Mouse (Mus musculus): ENCODE results near the gene Parp3. TPM values are rescaled to one million over a fixed set of nuclear protein-coding genes. Genes with fewer than 3 reads are reported as not detected.

Gene Parp3
- polyA plus RNA-seq (2014; fragmentation: Illumina TruSeq; extraction: RNeasy Lipid Tissue Mini Kit (QIAGEN cat#74804); ENCODE audit: low replicate concordance), result 5.5 TPM

DNA sequence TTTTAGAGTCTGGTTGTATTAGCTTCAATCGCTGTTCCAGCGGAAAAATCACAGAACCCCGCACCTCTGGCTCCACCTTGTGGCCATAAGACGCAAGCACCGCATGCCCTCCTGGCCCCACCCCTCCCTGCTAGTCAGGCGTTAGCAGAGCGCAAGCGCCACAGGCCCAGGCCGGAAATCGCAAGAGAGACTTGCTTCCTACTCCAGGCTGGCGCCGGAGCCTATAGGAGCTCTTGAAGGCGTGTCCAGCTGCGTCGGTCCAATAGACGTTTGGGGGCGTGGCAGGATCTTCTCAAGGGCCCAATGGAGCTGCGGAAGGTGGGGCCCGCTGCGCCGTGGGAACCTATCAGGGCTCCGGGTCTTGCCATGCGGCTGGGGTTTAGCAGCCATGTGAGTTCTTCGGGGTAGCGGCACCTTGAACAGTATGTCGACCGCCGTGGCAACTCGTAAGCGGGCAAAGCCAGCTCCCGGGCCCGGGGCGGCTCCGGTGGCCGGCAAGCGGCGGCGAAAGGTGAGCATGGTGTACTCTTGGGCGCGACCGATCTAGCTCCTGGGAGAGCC, at the start of gene Parp3:
Gene Parp3, minus strand, starts transcription at position 26 of the 561 bp plus-strand sequence.

DNA sequence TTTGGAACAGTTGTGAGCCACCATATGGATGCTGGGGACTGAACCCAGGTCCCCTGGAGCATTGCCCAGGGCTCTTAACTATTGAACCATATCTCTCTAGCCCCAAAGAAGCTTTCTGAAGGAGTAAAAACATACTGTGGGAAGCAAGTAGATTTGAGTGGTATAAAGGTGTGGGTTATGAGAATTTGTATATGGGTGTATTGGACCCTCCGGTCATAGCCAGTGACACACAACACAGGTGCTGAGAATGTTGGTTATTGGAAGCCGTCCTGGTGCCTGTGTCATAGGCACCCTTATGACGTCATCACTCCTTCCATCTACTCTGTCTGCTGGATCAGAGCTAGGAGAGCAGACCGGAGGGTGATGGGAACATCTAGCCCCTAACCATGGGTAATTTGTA, 37.5 kb upstream of the Parp3 start, which contains the start of gene Iqcf5:
Gene Iqcf5, plus strand, starts transcription at position 301 of the 400 bp plus-strand sequence.

GRCm38 (mm10) chr9:106499667-106500066, 22.9 kb upstream of the Parp3 start, which contains the start of gene Iqcf1:
Gene Iqcf1, plus strand, starts transcription at chr9:106499967.

DNA sequence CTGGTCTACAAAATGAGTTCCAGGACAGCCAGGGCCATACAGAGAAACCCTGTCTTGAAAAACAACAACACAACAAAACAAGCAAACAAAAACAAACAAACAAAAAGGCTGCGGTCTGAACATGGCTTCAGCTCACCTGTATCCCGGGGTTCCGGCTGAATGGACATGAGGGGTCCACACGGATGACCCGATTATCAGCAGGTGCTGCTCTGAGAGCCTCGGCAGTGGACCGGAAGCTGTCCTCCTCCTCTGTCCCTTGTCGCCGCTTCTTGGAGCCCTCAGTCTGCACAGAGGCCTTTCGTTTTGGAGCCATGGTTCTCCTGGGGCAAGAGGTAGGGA, 1.1 kb downstream of the Parp3 start, which contains the start of gene Rrp9:
Gene Rrp9, plus strand, starts transcription at position 301 of the 339 bp plus-strand sequence.

GRCm38 (mm10) chr9:106465571-106466200, 11.1 kb downstream of the Parp3 start, which contains the start of gene Gpr62:
Gene Gpr62, minus strand, starts transcription at chr9:106465938.

DNA sequence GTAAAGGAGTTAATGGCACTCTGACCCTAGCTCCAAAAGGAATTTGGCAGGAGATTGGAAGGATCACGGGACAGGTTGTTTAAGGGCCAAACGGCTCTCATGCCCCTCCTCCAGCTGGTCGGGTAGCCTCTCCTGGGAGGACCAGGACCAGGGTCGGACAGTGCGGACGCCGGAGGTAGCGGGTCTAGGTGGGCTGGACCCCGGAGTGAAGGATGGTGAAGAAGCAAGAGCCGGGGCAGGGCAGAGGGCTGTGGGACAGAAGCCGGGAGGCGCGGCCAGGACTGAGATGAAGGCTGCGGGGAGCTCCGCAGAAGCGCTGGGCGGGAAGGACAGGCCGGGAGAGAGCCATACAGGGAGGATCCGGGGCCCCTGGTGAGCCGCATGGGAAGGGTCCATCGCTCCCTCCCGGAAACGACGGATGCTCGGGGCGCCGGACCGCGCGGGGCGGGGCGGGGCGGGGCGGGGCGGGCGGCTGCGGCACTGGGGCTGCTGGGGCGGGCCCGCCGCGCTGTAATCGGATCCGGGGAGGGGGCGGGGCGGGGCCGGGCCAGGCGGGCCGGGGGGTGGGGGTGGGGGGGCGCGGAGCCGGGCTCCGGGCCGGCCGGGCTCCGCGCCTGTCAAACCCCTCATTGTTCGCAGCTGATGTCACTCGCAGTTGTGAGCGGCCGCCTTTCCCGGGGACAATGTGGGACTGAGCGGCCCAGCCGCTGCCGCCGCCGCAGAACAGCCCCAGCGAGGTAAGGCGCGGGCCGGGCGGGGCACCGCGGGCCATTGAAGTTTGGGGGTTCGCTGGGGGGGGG, 23.3 kb downstream of the Parp3 start, which contains the start of gene Pcbp4:
Gene Pcbp4, plus strand, starts transcription at position 21 of the 800 bp plus-strand sequence.

GRCm38 (mm10) chr9:106447348-106447747, 29.4 kb downstream of the Parp3 start, which contains the start of the genes Abhd14b and Abhd14a:
Gene Abhd14b, plus strand, starts transcription at chr9:106447459.
Gene Abhd14a, minus strand, starts transcription at chr9:106447678.

GRCm38 (mm10) chr9:106429221-106430014, 47.3 kb downstream of the Parp3 start, which contains the start of gene Rpl29:
Gene Rpl29, plus strand, starts transcription at chr9:106429454.

Other genes with a start within 250 kb of the Parp3 start
- 43.5 TPM for gene Alas1, start 228.3 kb downstream of the Parp3 start, polyA plus RNA-seq (2014; fragmentation: Illumina TruSeq; extraction: RNeasy Lipid Tissue Mini Kit (QIAGEN cat#74804); ENCODE audit: low replicate concordance)
- 0.37 TPM for gene Poc1a, start 195.9 kb downstream of the Parp3 start, polyA plus RNA-seq (2014; fragmentation: Illumina TruSeq; extraction: RNeasy Lipid Tissue Mini Kit (QIAGEN cat#74804); ENCODE audit: low replicate concordance)
- 5.7 TPM for gene Dusp7, start 108.3 kb downstream of the Parp3 start, polyA plus RNA-seq (2014; fragmentation: Illumina TruSeq; extraction: RNeasy Lipid Tissue Mini Kit (QIAGEN cat#74804); ENCODE audit: low replicate concordance)
- gene Rpl29, start 47.5 kb downstream of the Parp3 start, polyA plus RNA-seq (2014; fragmentation: Illumina TruSeq; extraction: RNeasy Lipid Tissue Mini Kit (QIAGEN cat#74804); ENCODE audit: low replicate concordance), result 5.7 TPM
- gene Acy1, start 38.6 kb downstream of the Parp3 start, polyA plus RNA-seq (2014; fragmentation: Illumina TruSeq; extraction: RNeasy Lipid Tissue Mini Kit (QIAGEN cat#74804); ENCODE audit: low replicate concordance), result 7.4 TPM
- 12.4 TPM for gene Abhd14b, start 29.5 kb downstream of the Parp3 start, polyA plus RNA-seq (2014; fragmentation: Illumina TruSeq; extraction: RNeasy Lipid Tissue Mini Kit (QIAGEN cat#74804); ENCODE audit: low replicate concordance)
- gene Abhd14a, start 29.3 kb downstream of the Parp3 start, polyA plus RNA-seq (2014; fragmentation: Illumina TruSeq; extraction: RNeasy Lipid Tissue Mini Kit (QIAGEN cat#74804); ENCODE audit: low replicate concordance), result 1.6 TPM
- 0.63 TPM for gene Pcbp4, start 23.7 kb downstream of the Parp3 start, polyA plus RNA-seq (2014; fragmentation: Illumina TruSeq; extraction: RNeasy Lipid Tissue Mini Kit (QIAGEN cat#74804); ENCODE audit: low replicate concordance)
- gene Gpr62, start 11.0 kb downstream of the Parp3 start, polyA plus RNA-seq (2014; fragmentation: Illumina TruSeq; extraction: RNeasy Lipid Tissue Mini Kit (QIAGEN cat#74804); ENCODE audit: low replicate concordance), result not detected
- gene Rrp9, start 986 bp downstream of the Parp3 start, polyA plus RNA-seq (2014; fragmentation: Illumina TruSeq; extraction: RNeasy Lipid Tissue Mini Kit (QIAGEN cat#74804); ENCODE audit: low replicate concordance), result not detected
- gene Iqcf1, start 23.0 kb upstream of the Parp3 start, polyA plus RNA-seq (2014; fragmentation: Illumina TruSeq; extraction: RNeasy Lipid Tissue Mini Kit (QIAGEN cat#74804); ENCODE audit: low replicate concordance), result not detected
- gene Iqcf5, start 37.6 kb upstream of the Parp3 start, polyA plus RNA-seq (2014; fragmentation: Illumina TruSeq; extraction: RNeasy Lipid Tissue Mini Kit (QIAGEN cat#74804); ENCODE audit: low replicate concordance), result not detected
- gene Iqcf3, start 84.7 kb upstream of the Parp3 start, polyA plus RNA-seq (2014; fragmentation: Illumina TruSeq; extraction: RNeasy Lipid Tissue Mini Kit (QIAGEN cat#74804); ENCODE audit: low replicate concordance), result 1.5 TPM
- not detected for gene Iqcf4, start 94.0 kb upstream of the Parp3 start, polyA plus RNA-seq (2014; fragmentation: Illumina TruSeq; extraction: RNeasy Lipid Tissue Mini Kit (QIAGEN cat#74804); ENCODE audit: low replicate concordance)
- gene Iqcf6, start 149.6 kb upstream of the Parp3 start, polyA plus RNA-seq (2014; fragmentation: Illumina TruSeq; extraction: RNeasy Lipid Tissue Mini Kit (QIAGEN cat#74804); ENCODE audit: low replicate concordance), result not detected
- gene Grm2, start 179.1 kb upstream of the Parp3 start, polyA plus RNA-seq (2014; fragmentation: Illumina TruSeq; extraction: RNeasy Lipid Tissue Mini Kit (QIAGEN cat#74804); ENCODE audit: low replicate concordance), result not detected
- gene Tex264, start 209.0 kb upstream of the Parp3 start, polyA plus RNA-seq (2014; fragmentation: Illumina TruSeq; extraction: RNeasy Lipid Tissue Mini Kit (QIAGEN cat#74804); ENCODE audit: low replicate concordance), result 3.5 TPM